Mouse (Mus musculus) mesoderm, embryonic 11.5 days (tissue): ENCODE measurements around the gene Dlgap1.

Source experiments
- DNase-seq: peaks from one replicate; pipeline ENCODE4 v3.0.0-alpha.2; 2012; ENCODE audit warnings: low read depth, low spot score

Gene Dlgap1

DNA sequence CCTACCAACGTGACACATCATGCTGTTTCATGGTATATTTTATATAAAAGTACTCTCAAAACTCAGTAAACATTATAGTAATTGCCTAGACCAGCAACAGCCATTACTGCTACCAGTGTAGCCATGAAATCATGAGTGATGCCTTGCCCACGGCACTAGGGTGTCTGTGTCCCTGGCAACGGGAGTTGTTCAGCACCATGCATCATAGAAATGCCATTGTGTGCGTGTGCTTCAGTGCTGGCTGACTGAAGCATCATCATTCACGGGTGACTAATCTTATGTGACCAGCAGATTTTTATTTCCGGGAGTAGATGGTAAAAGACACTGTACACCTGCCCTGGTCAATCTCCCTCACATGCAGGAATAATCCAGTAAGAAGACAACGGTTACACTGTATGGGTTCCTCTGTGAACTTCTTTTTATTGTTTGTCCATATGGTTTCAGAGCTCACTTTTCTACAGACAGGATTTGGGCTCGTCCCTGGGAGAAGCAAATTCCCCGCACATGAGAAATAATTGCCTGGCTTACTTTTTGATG lies 203.7 kb downstream of the Dlgap1 start:
- peak; percentile 7 for DNase-seq

DNA sequence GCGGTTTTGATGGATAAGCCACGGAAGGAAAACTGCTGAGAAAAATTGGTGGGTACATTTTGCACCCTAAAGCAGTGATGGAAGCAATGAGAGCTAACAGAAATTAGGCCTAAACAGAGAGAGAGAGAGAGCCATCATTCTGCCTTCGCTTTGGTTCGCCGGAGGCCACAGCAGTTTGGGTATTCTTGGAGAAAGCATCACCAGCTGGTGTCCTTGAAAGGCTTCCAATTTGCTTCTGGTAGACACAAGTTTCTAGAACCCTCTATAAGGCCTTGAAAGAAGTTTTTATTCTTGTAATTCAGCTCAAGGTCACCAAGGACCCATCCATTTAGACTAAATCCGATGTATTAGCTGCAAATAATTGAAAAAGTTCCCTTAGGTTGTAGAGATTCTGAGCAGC lies 205.0 kb downstream of the Dlgap1 start:
- DNase-seq: no peak

DNA sequence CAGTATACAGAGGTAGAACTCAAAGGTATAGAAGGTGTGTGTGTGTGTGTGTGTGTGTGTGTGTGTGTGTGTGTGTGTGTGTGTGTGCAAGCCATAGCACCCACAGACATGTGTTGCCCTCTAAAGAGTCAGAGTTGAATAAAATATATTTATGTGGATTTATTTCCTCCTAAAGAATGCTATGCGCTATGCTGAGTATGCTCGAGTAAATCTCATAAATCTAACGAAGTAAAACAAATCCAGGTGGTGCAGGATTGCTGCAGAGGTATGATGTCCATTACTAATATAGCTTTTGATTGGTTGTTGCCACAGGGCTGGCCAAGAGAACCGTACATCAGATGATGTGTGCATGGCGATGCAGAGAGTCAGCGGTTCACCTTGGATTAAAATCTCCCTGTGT lies 222.4 kb downstream of the Dlgap1 start:
- DNase-seq: no peak

DNA sequence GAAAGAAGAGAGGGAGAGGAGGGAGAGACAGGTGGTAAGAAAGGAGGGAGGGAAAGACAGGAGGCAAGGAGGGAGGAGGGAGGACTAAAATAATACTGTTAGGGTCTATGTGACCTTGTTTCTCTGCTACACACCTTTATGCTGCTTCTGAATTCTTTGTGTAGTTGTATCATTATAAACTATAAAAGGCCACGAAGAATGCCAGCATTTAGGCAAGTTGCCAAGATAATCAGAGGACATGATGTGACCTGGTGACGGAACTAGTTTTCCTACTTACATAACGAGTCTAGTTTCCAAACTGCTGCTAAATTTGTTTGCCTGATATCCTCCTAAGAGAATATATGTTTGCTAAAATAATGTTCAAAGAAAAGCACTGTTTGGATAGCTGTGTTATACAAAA lies 254.0 kb downstream of the Dlgap1 start:
- no peak for DNase-seq

DNA sequence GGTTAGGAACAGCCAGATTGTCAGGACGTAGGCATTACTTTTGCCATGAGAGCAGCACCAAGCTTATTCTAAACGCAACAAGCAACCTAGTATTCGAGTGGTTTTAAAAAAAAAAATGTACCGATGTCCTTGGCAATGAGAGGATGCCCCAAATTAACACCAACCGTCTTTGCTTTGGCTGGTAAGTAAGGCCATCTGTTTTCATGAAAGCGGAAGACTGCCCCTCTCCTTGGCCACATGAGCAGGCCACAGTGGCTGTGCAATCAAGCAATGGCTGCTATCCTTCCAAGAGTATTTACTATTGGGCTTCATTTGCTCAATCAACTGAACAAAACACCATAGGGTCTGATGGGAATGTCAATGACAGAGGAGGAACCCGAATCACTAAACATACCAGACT lies 278.5 kb downstream of the Dlgap1 start:
- no peak for DNase-seq

DNA sequence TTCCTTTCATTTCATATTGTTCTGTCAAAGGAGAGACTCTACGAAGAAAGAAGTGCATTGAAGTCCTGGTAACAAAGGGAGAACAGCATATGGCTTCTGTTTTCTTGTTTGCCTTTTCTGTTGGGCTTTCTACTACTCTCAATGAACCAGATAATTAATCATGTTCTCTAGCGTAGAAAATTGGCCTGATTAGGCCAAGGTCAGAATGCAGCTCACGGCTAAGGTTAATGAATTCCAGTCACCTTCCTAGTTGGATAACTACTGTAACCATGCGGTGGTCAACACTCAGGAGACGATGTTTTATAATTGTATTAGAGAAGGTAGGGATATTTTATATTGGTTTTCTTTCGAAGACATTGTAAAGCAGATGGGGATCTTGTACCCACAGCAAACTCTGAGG lies 279.4 kb downstream of the Dlgap1 start:
- no peak for DNase-seq

DNA sequence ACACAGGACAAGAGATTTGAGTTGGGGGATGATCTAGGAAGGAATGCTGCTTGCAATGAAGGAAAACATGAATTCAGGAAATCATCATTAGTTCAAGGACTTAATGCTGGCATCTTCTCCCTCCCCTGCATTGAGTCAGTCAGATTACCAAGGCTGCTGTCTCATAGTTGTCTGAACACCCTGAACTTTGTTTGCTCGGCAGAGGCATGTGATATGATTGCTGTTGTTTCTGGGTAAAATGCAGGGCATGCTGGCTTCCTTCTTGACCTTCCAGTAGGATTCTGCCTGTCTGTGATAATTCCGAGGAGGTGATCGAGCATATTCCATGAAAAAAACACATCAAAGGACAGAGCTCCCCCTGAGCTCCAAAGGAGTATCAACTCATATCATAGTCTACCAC lies 283.6 kb downstream of the Dlgap1 start:
- DNase-seq: no peak

DNA sequence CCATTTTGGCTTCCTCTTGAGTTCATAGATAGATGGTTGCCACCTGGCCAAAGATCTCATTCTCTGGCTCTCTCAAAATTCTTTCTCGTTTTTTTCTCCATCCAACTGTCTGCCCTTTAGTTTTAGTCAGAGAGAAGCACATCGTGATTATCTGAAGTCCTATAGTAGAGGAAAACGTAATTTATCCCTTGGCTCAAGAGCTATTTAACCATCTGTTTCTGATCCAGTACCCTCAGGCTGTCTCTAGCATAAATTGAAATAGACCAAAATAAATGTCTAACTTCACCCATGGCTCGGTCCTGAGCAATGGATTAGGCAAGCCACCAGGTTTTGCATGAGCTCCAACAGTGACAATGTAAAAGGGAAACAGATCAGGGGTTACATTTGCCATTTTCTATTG lies 287.5 kb downstream of the Dlgap1 start:
- DNase-seq: no peak

DNA sequence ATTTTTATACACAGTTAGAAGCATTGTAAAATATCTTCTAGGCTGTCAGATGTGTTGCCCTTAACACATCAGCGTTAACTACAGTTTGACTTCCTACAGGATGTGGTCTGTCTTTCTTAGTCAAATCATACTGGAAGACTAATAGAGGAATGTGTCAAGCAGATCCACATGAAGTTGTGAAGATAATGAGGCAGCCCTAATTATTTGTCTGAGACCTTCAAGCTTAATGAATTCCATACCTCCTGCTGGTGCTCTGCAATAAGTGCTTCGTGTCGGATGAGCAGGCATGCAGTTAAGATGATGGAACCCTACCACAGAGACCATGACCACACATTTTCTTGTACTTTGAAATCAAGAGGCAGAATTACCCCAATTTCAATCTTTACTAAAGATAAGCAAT lies 294.3 kb downstream of the Dlgap1 start:
- no peak for DNase-seq

DNA sequence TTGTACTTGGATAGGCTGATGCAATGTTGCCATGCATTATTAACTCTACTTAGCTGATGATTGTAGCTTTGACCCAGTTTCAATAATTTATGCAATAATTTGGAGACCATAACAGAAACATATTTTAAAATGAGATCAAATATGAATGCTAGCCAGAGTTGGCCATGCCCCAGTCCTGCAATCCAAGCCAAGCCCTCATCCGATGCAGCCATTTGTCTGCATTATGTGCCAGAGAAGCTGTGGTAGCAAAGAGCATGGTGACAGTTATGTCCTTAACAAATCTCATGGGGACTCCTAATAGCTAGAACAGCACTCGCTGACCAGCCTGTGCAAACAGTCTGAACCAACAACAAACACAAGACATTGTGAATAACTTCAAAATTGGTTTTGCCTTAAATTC lies 303.3 kb downstream of the Dlgap1 start:
- no peak for DNase-seq

DNA sequence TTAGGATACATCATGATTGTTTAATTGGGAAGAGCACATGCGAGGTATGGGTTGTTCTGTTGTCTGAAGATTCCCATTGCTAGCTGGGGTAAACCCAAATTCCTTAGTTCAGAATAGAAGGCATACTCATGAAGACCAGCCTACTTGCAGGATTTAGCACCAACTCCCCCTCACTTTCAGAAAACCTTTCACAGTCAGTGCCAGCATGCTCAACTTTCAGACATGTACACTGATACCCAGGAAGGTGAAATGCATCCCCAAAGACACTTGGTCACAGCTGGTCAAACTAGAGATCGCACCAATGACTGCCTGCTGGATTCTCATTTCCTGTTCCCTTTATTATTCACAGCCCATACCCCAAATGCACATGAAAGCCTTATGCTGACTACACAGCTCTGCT lies 318.8 kb downstream of the Dlgap1 start:
- no peak for DNase-seq

DNA sequence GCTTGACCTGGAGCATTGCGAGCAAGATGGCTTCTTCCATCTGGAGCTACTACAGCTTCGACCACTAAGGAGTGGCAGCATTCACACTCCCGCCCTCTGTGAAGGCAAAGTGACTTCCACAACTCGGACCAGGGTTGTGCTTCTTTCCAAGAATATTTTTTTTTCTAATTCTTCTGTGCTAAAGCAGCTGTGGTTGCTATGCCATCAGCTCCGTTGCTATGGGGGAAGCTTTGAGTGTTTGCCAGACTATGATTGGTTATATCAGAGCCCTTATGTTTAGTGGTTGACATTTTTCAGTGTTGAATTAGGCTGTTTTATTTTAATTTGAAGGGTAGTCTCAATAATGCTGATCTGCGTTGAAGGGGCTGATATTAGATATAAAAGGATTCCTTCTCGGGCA lies 325.2 kb downstream of the Dlgap1 start:
- no peak for DNase-seq

DNA sequence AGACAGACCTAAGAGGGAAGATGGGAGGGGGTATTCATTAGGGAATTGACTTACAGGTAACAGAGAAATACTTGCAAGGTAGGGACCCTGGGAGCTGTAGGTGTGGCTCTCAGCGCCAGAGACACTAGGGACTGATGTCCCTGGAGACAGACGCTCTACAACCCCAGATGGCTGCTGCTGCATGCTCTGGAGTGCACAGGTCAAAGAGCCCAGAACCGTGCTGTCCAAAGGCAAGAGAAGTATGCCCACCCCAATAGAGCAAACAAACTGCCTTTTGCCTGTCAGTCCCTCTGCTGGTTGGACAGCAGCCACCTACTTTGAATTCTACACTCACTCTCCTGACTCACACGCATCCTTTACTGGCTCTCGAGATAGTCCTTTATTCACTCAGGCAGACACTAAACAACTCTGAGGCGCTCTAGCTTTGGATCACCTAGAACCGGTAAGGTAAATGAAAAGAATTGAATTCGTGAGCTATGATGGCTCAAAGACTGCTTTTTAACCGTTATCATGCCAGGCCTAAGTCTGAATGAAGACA lies 333.1 kb downstream of the Dlgap1 start:
- no peak for DNase-seq

DNA sequence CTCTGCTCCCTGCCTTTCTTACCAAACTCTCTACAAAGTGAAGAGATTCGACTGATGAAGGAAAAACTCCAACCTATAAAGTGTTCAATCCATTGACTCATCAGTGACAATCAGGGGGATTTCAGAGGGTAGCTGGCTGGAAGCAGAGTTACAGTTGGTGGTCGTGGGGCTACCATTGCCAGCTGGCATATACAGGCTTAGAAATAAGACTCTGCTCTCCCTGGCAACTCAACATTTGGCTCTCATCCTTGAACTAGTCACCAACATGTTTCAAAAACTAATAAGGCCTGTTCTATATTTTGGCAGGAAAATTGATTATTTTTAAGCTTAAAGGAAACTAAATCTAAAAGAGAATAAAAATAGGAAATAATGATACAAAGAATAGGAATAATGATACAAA lies 333.8 kb downstream of the Dlgap1 start:
- DNase-seq: no peak

DNA sequence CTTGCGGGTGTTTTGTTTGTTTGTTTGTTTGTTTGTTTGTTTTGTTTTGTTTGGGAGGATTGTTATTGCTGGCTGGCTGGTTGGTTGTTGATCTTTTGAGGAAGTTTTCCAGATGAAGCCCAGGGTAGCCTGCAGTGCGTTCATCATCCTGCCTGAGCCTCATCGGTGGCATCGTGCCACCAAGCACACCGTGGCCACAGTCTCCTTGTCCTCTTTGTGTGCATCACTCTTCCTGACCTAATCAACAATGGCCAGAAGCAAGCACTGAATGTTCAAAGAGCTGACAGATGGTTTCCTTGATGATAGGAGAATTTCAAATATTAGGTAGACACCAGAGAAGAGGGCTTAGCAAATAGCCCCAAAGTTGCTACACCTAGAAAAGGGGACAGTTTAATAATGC lies 336.1 kb downstream of the Dlgap1 start:
- DNase-seq: no peak

DNA sequence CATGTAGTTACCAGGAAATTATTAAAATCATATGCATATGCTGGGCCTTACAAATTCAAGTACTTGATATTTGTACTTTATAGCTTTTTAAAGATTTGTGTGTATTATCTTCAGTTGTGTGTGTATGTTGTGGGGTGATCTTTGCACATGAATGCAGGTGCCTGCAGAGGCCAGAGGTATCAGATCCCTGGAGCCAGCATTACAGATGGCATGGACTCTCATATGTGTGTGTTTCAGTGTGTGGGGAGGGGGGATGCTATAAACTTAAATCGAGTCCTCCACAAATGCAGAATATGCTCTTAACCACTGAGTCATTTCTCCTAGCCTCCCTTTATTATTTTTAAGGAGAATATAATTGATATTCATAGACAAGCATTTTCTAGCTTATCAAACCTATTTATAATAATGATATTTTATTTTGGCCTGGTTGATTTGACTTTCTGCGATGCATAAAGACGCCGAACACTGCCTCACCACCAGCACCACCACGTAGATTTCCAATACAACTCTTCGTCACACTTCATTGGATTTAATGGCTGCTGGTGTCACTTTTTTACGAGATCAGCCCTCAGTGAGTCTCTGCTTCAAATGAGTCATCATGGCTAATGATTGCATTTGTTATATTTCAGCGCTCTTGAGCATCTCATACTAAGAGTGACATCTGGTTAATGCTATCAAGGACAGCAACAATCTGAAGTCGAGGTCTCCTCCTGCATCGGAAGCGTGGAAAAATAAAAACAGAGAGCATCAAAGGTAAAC lies 338.7 kb downstream of the Dlgap1 start:
- DNase-seq: no peak

DNA sequence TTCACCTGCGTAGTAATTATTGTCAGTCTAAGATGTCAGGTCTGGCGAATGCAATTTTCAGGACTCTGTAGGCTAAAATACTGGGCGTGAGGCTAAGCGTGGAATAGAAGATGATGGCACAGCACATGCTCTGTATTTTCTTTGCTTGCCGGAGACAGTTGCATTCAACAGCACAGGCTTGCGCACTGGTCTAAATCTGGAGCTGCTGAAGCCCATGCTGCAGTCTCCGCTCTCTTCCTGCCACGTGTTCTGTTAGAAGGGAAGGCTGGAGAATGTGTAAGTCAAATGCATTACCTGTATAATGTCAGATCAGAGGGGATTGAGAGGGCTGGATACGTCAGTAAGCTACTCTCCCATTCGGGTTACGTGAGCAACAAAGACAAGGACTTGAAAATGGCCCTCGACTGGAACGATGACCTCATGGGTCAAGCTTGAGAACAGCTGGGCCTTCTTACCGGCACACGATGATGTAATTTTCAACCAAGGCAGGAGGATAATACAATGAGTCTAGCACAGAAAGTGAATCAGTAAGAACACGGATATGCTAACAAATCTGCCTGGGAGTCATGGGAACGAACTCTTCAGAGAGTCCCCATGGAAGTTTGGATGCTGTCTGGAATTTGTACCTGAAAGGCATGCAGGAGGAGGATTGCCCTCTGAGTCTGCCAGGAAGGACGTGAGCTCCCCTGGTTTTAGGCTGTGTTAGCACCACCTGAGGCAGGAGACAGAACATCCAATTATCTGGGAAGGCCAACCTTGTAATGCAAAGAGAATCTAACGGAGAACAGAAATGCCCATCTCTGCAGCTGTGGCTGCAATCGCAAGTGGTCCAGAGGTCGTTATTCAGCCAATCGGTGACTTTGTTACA lies 339.7 kb downstream of the Dlgap1 start:
- DNase-seq: peak; percentile 37

DNA sequence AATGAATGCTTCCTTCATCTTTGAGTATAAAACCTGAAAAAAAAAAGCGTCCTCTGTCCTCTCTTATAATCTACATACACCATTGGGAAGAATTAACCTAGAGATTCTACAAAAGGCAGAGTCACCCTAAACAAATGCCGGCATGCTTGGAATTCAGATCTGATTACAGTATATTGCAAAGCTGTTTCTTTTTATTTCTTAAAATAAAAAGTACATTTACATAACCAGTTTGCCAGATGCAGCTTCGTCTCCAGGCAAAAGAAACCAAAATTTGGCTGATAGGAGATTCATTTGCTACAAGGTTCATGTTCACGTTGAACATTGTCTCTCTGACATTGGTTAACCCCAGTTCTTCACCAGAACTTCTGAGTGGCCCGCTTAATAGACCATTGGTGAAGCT lies 347.5 kb downstream of the Dlgap1 start:
- no peak for DNase-seq

DNA sequence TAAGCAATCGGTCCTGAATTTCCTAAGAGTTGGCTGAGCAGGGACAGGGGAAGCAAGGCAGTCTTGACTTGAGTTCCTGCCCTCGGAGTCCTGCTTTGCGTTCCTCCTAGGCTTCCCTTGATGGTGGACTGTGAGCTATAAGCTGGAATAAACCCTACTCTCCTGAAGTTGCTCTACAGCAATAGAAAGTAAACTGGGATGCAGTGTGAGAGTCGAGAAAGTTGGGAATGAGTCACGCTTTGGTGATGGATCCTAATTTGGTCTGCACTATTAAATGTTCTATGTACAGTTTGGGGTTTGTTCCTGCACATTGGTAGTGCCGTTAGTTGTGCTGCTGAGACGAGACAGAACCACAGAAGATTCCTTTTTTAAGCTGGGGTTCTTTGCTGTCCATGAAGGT lies 348.9 kb downstream of the Dlgap1 start:
- no peak for DNase-seq

DNA sequence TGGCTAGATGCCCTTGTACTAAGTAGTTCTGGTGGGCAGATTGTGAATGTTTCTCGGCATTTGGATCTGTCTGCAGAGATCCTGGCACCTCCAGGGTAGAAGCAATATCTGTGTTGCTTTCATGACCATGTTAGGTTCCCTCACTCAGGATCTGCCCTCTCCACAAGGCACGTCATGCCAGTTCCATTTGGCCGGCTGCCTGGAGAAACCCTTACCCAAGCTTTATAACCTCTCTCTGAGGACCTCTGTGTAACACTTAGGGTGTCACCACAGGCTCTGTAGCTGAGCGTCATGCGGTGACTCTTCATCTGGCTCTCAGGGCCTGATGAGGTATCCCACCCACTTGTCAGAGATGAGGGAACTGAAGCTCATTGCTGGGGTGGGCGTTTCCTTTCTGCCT lies 353.1 kb downstream of the Dlgap1 start:
- DNase-seq: no peak

DNA sequence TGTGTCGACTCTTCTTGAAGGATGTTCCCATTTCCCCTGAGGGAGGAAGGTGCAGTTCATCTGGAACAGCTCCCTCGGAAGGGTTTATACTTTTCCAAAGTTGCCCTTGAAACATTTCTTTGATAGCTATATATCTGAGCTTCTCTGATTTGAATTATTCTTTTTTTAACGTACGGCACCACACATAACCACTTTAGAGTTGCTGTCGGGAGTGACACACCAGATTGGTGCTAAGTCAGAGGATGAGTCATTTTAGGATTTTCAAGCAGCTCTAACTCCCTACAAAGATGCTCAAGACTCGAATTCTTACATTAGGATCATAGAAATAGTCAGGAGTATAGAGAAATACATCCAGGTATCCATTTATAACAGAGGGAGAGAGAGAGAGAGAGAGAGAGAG lies 364.6 kb downstream of the Dlgap1 start:
- no peak for DNase-seq

DNA sequence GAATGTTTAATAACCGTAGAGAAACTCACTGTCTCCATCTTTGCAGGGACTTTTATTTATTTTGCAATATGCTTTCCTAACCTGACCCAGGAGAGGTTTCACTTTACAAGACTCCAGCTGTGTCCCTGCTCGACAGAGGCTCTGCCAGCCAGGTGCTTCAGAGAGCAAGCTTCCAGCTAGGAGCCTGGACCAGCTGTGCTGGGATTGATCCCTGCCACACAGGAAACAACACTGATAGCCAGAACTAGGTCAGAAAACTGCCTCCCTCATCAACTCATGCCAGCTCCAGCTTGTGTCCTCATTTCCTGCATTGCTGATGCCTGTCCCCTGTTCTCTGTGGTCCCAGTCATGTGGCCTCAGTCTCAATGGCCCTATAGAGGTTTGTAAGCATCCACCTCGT lies 365.3 kb downstream of the Dlgap1 start:
- DNase-seq: no peak

DNA sequence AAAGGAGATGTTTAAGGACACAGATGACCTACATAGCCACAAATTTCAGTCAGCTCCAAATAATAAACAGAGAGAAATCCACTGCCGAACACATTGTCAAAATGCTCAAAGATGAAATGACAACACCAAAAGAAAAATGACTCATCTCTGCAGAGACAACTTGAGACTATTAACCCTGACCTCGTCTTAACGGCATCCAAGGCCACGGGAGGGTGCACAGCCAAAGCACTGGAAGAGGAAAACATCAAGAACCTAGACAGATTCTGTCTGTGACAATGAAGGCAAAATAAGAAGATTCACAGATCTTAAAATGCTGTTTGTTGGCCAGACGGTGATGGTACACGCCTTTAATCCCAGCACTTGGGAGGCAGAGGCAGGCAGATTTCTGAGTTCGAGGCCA lies 370.9 kb downstream of the Dlgap1 start:
- no peak for DNase-seq
